Mouse (Mus musculus) embryonic facial prominence, embryonic 15.5 days (tissue): ENCODE data around the gene Med26. TPM values are rescaled to one million over a fixed set of nuclear protein-coding genes. Genes with fewer than 3 reads are reported as not detected.

Experiments used
- ATAC-seq: fragments of 200-750 bp; cut with Nextera tagmentation; 2 replicates; pipeline ENCODE4 v1.8.0; 2017; ENCODE audit warnings: low read depth, moderate TSS enrichment; ENCODE audit not compliant: insufficient number of reproducible peaks, low FRiP score, low TSS enrichment
- H3K27ac ChIP-seq: fragments of 300-500 bp; sonication (generic); replicated peaks from 2 replicates; pipeline ENCODE4 v1.5.1; 2015; ENCODE audit warnings: mild to moderate bottlenecking, inconsistent platforms
- H3K27me3 ChIP-seq: fragments of 300-500 bp; sonication (generic); 2 replicates; pipeline ENCODE4 v1.6.1; 2015; ENCODE audit warnings: inconsistent platforms
- H3K36me3 ChIP-seq: fragments of 300-500 bp; sonication (generic); 2 replicates; pipeline ENCODE4 v1.6.1; 2015; ENCODE audit warnings: mild to moderate bottlenecking, inconsistent platforms
- H3K4me1 ChIP-seq: fragments of 300-500 bp; sonication (generic); 2 replicates; pipeline ENCODE4 v1.6.1; 2015; ENCODE audit warnings: inconsistent platforms
- H3K4me2 ChIP-seq: fragments of 300-500 bp; sonication (generic); replicated peaks from 2 replicates; pipeline ENCODE4 v1.6.1; 2015; ENCODE audit warnings: mild to moderate bottlenecking, inconsistent platforms
- H3K4me3 ChIP-seq: fragments of 300-500 bp; sonication (generic); replicated peaks from 2 replicates; pipeline ENCODE4 v1.5.1; 2015; ENCODE audit warnings: mild to moderate bottlenecking, inconsistent platforms
- H3K9ac ChIP-seq: fragments of 300-500 bp; sonication (generic); 2 replicates; pipeline ENCODE4 v1.6.1; 2015; ENCODE audit warnings: inconsistent platforms
- H3K9me3 ChIP-seq: fragments of 300-500 bp; sonication (generic); replicated peaks from 2 replicates; pipeline ENCODE4 v1.6.1; 2016; ENCODE audit warnings: inconsistent platforms
- WGBS: fragments of 180-500 bp; shearing (Covaris S2); methylation state at CpG from one replicate; pipeline ENCODE4 v1.1.7; 2015; 5-methylcytosine and 5-hydroxymethylcytosine counted together
- microRNA-seq: library from miRNA; unstranded; fragments of <30 nt; microRNA quantifications from one replicate; pipeline ENCODE4, GENCODE M21; 2016; ENCODE audit warnings: borderline number of aligned reads
- polyA plus RNA-seq: library from polyadenylated mRNA; unstranded; fragments of >200 nt; fragmentation: Nextera tagmentation; extraction: Ambion mirVana; gene quantifications from 2 replicates; pipeline ENCODE4 v1.2.1, GENCODE M21; 2015

Med26 gene
- polyA plus RNA-seq, 1 experiment from 2014 or later = 20.4 TPM

- Histone ChIP-seq H3K9me3 (no peaks in the 10 kb centered on the region), H3K27me3 (no peaks in the 10 kb centered on the region), H3K4me1 (no peaks in the 10 kb centered on the region), H3K4me2 (no peak overlapping the region), H3K36me3 (peaks cover 76% of the 10 kb centered on the region), H3K27ac (no peak overlapping the region), H3K9ac (no peak overlapping the region), H3K4me3 (no peak overlapping the region)
- no peak for ATAC-seq
- 82% methylated on average over 8 of the region's 8 CpGs for WGBS
Observed at GRCm38 (mm10) chr8:72451516-72451915, 96.6 kb downstream of the Med26 start.

- no peak overlapping the region for H3K4me2 ChIP-seq
- ATAC-seq = no peak
- no peak overlapping the region for H3K27ac ChIP-seq
- peaks cover 11% of the 10 kb centered on the region; the same call in 1 of the 2 replicates for H3K4me1 ChIP-seq
- H3K9me3 ChIP-seq = no peaks in the 10 kb centered on the region
- H3K36me3 ChIP-seq = peaks cover 25% of the 10 kb centered on the region
- H3K27me3 ChIP-seq = no peaks in the 10 kb centered on the region
- H3K4me3 ChIP-seq = no peak overlapping the region
- 90% methylated on average over 6 of the region's 6 CpGs for WGBS
- H3K9ac ChIP-seq = no peak overlapping the region
Observed at GRCm38 (mm10) chr8:72445071-72445470, 103.0 kb downstream of the Med26 start.

Small RNA genes within 50 kb of the gene (microRNA-seq; reads per million reads assigned to microRNA genes)
- not detected for gene Gm28019
- 1.0 reads per million for gene Mir7068

Other genes with a start within 250 kb of the Med26 start
- 22.9 and 33.3 TPM in 2 replicates for gene Gm10282, start 243.0 kb downstream of the Med26 start, polyA plus RNA-seq
- 12.1 and 15.4 TPM in 2 replicates for gene Klf2, start 229.2 kb downstream of the Med26 start, polyA plus RNA-seq
- 54.2 and 56.6 TPM in 2 replicates for gene Eps15l1, start 126.8 kb downstream of the Med26 start, polyA plus RNA-seq
- 1.0 and 1.2 TPM in 2 replicates for gene Calr3, start 104.4 kb downstream of the Med26 start, polyA plus RNA-seq
- 15.7 and 17.0 TPM in 2 replicates for gene 1700030K09Rik, start 104.4 kb downstream of the Med26 start, polyA plus RNA-seq
- gene Cherp, start 73.0 kb downstream of the Med26 start, polyA plus RNA-seq = 56.3 and 68.6 TPM in 2 replicates
- 21.3 and 24.8 TPM in 2 replicates for gene Slc35e1, start 55.7 kb downstream of the Med26 start, polyA plus RNA-seq
- 116 and 121 TPM in 2 replicates for gene Smim7, start 22.8 kb upstream of the Med26 start, polyA plus RNA-seq
- gene Tmem38a, start 23.8 kb upstream of the Med26 start, polyA plus RNA-seq = 35.2 and 37.2 TPM in 2 replicates
- gene Nwd1, start 98.4 kb upstream of the Med26 start, polyA plus RNA-seq = 0.27 and 0.28 TPM in 2 replicates
- gene Sin3b, start 175.0 kb upstream of the Med26 start, polyA plus RNA-seq = 172 and 176 TPM in 2 replicates
- 1.3 and 1.6 TPM in 2 replicates for gene F2rl3, start 213.6 kb upstream of the Med26 start, polyA plus RNA-seq